Mouse (Mus musculus) limb, embryonic 11.5 days (tissue): ENCODE results near the gene Ntm. TPM values are rescaled to one million over a fixed set of nuclear protein-coding genes. Genes with fewer than 3 reads are reported as not detected.

Experiments
- ATAC-seq: fragments of 200-750 bp; cut with Nextera tagmentation; 2 replicates; pipeline ENCODE4 v1.8.0; 2017; ENCODE audit warnings: low read depth; ENCODE audit not compliant: insufficient number of reproducible peaks, low FRiP score, low TSS enrichment
- DNase-seq: peaks from one replicate; pipeline ENCODE4 v3.0.0-alpha.2; 2015; ENCODE audit warnings: low spot score
- H3K27ac ChIP-seq: fragments of 300-500 bp; sonication (generic); replicated peaks from 2 replicates; pipeline ENCODE4 v1.5.1; 2014; ENCODE audit warnings: low read depth, mild to moderate bottlenecking, low read length
- H3K27me3 ChIP-seq: fragments of 300-500 bp; sonication (generic); 2 replicates; pipeline ENCODE4 v1.6.1; 2014; ENCODE audit warnings: mild to moderate bottlenecking, low read length, mixed read lengths; ENCODE audit not compliant: control insufficient read depth, insufficient read depth
- H3K36me3 ChIP-seq: fragments of 300-500 bp; sonication (generic); 2 replicates; pipeline ENCODE4 v1.6.1; 2014; ENCODE audit warnings: mild to moderate bottlenecking, low read length, moderate library complexity, mixed read lengths; ENCODE audit not compliant: control insufficient read depth, insufficient read depth
- H3K4me1 ChIP-seq: fragments of 300-500 bp; sonication (generic); 2 replicates; pipeline ENCODE4 v1.6.1; 2014; ENCODE audit warnings: low read length, mixed read lengths; ENCODE audit not compliant: control insufficient read depth, insufficient read depth
- H3K4me2 ChIP-seq: fragments of 300-500 bp; sonication (generic); 2 replicates; pipeline ENCODE4 v1.6.1; 2014; ENCODE audit warnings: low read depth, mild to moderate bottlenecking, moderate library complexity; ENCODE audit not compliant: severe bottlenecking
- H3K4me3 ChIP-seq: fragments of 300-500 bp; sonication (generic); 2 replicates; pipeline ENCODE4 v1.5.1; 2014; ENCODE audit warnings: low read depth, low read length
- H3K9ac ChIP-seq: fragments of 300-500 bp; sonication (generic); 2 replicates; pipeline ENCODE4 v1.6.1; 2014; ENCODE audit warnings: mild to moderate bottlenecking, low read length
- H3K9me3 ChIP-seq: fragments of 300-500 bp; sonication (generic); 2 replicates; pipeline ENCODE4 v1.6.1; 2016; ENCODE audit warnings: low read length; ENCODE audit not compliant: control insufficient read depth
- WGBS: fragments of 180-500 bp; shearing (Covaris S2); extraction: QIAGEN DNeasy Blood & Tissue Kit; methylation state at CpG from one replicate; pipeline ENCODE4 v1.1.7; 2014; 5-methylcytosine and 5-hydroxymethylcytosine counted together
- polyA plus RNA-seq: library from polyadenylated mRNA; unstranded; fragments of >200 nt; fragmentation: Nextera tagmentation; extraction: Ambion mirVana; gene quantifications from 2 replicates; pipeline ENCODE4 v1.2.1, GENCODE M21; 2014

The Ntm gene
- polyA plus RNA-seq, 1 experiment from 2014 or later: 16.2 TPM

DNA sequence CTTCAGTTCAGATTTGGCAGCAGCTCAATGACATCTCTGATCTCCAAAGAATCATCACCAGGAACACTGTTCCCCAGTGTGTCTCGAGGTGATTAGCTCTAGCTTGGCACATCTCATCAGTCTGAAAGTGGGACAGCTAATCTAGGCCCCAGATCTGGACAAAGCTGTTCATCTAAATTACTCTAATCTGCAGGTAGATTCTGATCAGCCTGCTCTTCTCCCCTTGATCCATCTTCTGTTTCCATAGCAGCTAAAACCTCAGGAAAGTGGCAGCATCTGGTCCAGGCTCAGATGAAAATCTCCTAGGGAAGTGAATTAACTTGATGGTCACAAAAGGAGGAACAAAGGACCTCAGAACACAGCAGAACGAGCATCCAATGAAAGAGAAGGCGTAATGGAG lies 856.2 kb downstream of the Ntm start:
- H3K9me3 ChIP-seq: no peaks in the 10 kb centered on the region
- H3K4me3 ChIP-seq: no peak overlapping the region
- H3K27me3 ChIP-seq: no peaks in the 10 kb centered on the region
- 71% methylated on average over 3 of the region's 3 CpGs for WGBS
- H3K4me1 ChIP-seq: no peaks in the 10 kb centered on the region
- H3K27ac ChIP-seq: no peak overlapping the region
- H3K9ac ChIP-seq: no peak overlapping the region
- DNase-seq (no peak), ATAC-seq (no peak)
- no peak overlapping the region for H3K4me2 ChIP-seq
- no peaks in the 10 kb centered on the region for H3K36me3 ChIP-seq

DNA sequence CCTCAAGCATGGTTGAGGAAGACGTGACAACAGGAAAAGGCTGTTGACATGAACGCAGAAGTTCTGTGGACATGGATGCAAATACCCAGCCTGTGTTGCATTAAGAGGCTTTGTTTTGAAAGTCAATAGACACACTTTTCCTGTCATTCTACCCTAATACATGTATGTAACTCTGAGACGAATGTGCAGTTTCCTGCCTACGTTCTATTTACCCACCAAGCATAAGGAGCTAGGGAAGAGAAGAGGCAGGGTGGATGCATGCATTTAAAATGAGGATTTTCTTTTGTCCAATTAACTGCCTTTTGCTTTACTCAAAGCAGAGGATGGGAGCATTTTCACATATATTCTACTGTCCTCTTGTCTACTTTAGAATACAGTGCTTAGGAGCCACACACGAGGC lies 858.5 kb downstream of the Ntm start:
- no peaks in the 10 kb centered on the region for H3K9me3 ChIP-seq
- no peaks in the 10 kb centered on the region for H3K27me3 ChIP-seq
- H3K4me3 ChIP-seq: no peak overlapping the region
- DNase-seq (no peak), ATAC-seq (no peak)
- no peak overlapping the region for H3K4me2 ChIP-seq
- 88% methylated on average over 5 of the region's 5 CpGs for WGBS
- no peak overlapping the region for H3K27ac ChIP-seq
- no peak overlapping the region for H3K9ac ChIP-seq
- H3K36me3 ChIP-seq: no peaks in the 10 kb centered on the region
- no peaks in the 10 kb centered on the region for H3K4me1 ChIP-seq

DNA sequence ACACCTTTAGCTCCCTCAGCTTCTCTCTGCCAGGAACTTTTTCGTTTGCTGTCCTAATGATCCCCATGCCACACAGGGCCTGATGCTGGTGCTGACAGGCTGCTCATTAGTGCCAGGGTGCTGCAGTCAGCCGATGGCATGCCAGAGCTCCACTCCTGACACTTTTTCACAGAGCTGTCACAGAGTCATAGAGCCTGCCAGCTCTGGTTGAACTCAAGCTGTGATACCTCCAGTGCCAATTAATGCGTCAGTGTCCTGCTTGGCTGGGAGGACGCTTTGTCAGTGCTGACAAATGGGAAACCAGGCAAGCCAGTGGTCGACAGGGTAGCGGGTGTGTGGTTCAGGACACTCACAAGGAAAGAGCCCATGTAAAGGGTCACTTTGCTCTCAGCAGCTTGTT lies 858.9 kb downstream of the Ntm start:
- no peak overlapping the region for H3K4me2 ChIP-seq
- DNase-seq: no peak
- no peaks in the 10 kb centered on the region for H3K4me1 ChIP-seq
- H3K9me3 ChIP-seq: no peaks in the 10 kb centered on the region
- ATAC-seq: no peak
- no peaks in the 10 kb centered on the region for H3K36me3 ChIP-seq
- H3K4me3 ChIP-seq: no peak overlapping the region
- H3K9ac ChIP-seq: no peak overlapping the region
- H3K27ac ChIP-seq: no peak overlapping the region
- WGBS: 49% methylated on average over 6 of the region's 6 CpGs
- H3K27me3 ChIP-seq: no peaks in the 10 kb centered on the region

DNA sequence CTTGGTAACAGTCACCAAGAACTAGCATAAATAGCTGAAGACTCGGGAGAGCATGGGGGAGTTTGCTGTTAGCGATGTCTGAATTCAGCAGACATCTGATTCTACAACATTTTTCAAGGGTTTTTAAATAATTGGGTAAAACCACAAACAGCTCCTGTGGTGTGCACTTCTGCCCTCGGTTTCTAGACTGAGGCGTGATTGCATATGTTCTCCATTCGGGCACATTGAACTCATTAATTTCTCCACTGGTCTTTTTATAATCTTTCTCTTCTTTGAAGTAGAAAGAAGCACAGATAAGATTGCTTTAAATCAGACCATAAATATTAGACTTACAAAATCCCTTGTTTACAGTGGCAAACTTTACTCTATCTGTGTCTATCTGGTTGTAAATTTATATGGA lies 862.3 kb downstream of the Ntm start:
- H3K4me2 ChIP-seq: no peak overlapping the region
- DNase-seq: no peak
- no peak for ATAC-seq
- H3K36me3 ChIP-seq: no peaks in the 10 kb centered on the region
- no peaks in the 10 kb centered on the region for H3K9me3 ChIP-seq
- 43% methylated on average over 5 of the region's 5 CpGs for WGBS
- no peaks in the 10 kb centered on the region for H3K27me3 ChIP-seq
- H3K9ac ChIP-seq: no peak overlapping the region
- H3K4me3 ChIP-seq: no peak overlapping the region
- H3K27ac ChIP-seq: no peak overlapping the region
- no peaks in the 10 kb centered on the region for H3K4me1 ChIP-seq

DNA sequence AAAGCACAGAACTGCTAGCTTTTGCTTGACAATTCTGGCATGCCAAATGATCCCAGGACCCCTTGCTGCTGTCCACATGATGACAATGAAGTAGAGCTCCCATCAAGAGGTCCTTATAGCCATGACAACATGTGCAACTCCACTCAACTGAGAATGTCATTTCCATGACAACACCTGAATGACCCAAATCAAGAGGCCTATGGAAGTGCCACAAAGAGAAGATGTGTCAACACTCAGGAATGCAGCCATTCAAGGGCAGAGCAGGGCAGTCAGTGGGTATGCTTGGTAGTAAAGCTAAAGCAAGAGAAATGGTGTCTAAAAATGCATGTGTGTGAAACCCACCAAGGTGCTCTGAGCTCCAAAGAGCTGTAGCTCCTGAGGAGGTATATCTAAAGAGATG lies 870.5 kb downstream of the Ntm start:
- DNase-seq: no peak
- H3K9ac ChIP-seq: no peak overlapping the region
- ATAC-seq: no peak

DNA sequence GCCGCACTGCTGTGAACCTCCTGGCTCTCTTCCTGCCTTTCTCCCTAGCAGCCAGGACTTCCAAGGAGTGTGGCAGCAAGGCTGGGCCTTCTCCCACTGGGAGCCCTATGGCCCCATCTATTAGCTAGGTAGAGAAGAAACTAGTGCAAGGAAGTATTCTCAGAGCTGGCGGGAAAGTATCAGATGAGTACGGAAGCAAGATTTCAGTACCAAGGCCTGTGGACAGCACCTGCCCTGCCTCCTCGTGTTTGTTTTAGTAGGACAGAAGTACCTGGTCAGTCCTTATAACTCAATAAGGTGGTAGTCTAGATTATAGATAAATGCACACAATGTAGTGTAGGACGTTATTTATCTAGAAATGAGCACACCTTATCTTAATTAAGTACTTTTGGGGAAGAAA lies 874.3 kb downstream of the Ntm start:
- Histone ChIP-seq H3K9ac (no peak overlapping the region), H3K4me3 (no peak overlapping the region), H3K36me3 (no peaks in the 10 kb centered on the region), H3K4me1 (no peaks in the 10 kb centered on the region), H3K27ac (no peak overlapping the region), H3K27me3 (no peaks in the 10 kb centered on the region), H3K4me2 (no peak overlapping the region), H3K9me3 (no peaks in the 10 kb centered on the region)
- peak; percentile 66 for DNase-seq
- no peak for ATAC-seq
- 54% methylated on average over 5 of the region's 5 CpGs for WGBS

More for the DNA sequence above, 870.5 kb downstream of the Ntm start:
- Histone ChIP-seq H3K4me2 (no peak overlapping the region), H3K4me1 (no peaks in the 10 kb centered on the region), H3K4me3 (no peak overlapping the region), H3K27ac (no peak overlapping the region), H3K9me3 (no peaks in the 10 kb centered on the region), H3K36me3 (no peaks in the 10 kb centered on the region), H3K27me3 (no peaks in the 10 kb centered on the region)

DNA sequence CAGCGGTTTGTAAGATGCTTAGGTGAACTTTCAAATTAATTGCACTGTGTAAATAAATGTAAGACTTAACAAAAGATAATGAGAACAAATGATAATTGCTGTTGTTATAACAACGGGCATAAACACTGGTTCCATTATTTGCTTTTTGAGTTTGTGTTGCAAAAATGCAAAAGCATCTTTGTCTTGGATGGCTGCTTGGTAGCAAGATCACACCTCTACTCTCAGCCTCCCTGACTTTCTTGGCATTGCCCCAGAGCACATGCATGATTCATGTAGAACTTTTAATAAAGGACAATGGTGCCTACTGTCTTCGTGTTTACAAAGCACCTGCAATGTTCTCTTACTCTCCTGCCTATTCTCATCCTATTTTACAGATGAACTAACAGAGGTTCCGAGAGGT lies 875.3 kb downstream of the Ntm start:
- WGBS: 75% methylated on average over 4 of the region's 4 CpGs
- no peak for DNase-seq
- H3K4me1 ChIP-seq: no peaks in the 10 kb centered on the region
- no peak overlapping the region for H3K4me2 ChIP-seq
- H3K9ac ChIP-seq: no peak overlapping the region
- no peak for ATAC-seq
- no peak overlapping the region for H3K27ac ChIP-seq
- no peaks in the 10 kb centered on the region for H3K36me3 ChIP-seq
- H3K9me3 ChIP-seq: no peaks in the 10 kb centered on the region
- H3K4me3 ChIP-seq: no peak overlapping the region
- H3K27me3 ChIP-seq: no peaks in the 10 kb centered on the region

DNA sequence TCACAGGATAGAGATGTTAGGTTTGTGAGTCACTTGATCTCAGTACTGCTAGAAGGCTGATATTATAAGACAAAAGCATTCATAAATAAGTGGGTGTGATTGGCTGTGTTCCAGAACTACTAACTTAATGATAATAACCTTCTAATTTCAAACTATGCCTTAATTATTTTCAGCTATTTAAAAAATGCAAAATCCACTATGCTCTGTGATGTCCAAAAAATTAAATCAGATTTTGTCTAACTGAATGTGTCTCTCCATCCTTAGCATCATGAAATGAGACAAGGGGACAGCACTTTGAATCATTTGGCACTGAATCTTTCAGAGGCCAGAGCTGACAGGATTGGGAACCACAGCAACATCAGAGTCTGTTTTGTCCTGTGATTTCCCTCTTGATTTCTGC lies 875.8 kb downstream of the Ntm start:
- Histone ChIP-seq H3K27ac (no peak overlapping the region), H3K9ac (no peak overlapping the region), H3K36me3 (no peaks in the 10 kb centered on the region), H3K4me3 (no peak overlapping the region), H3K4me2 (no peak overlapping the region), H3K4me1 (no peaks in the 10 kb centered on the region), H3K9me3 (no peaks in the 10 kb centered on the region), H3K27me3 (no peaks in the 10 kb centered on the region)
- no peak for ATAC-seq
- no peak for DNase-seq

DNA sequence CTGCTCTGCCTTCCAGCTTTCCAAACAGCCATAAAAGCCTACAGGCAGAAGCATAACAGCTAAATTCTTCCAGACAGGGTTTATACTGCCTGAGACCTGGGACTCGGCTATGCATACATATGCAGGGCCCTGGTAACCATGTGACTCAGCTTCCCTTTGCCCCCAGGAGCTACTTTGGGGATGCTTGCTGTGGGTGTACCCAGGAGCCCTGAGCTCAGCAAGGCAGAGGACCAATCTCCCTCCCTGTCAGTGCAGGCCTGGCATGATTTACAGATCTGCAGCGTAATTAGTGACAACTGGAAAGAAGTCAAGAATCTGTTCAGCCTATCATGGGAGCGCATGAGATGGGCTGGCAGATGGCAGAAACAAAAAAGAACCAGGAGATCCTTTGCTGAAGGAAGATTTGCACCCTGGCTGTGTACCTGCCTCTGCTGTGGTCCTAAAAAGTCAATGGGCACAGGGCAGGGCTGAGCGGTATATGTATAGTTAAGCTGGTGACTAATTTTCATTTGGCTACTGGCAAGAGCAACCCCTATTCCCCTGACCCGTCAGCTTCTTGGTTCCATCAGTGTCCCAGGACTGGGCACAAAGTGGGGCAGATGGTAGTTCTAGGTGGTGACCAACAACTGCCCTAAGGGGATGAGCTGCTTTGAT lies 886.9 kb downstream of the Ntm start:
- 80% methylated on average over 5 of the region's 5 CpGs for WGBS
- no peak for DNase-seq
- Histone ChIP-seq H3K27ac (no peak overlapping the region), H3K9ac (no peak overlapping the region), H3K4me2 (no peak overlapping the region), H3K4me1 (no peaks in the 10 kb centered on the region), H3K27me3 (no peaks in the 10 kb centered on the region), H3K9me3 (no peaks in the 10 kb centered on the region), H3K4me3 (no peak overlapping the region), H3K36me3 (no peaks in the 10 kb centered on the region)
- no peak for ATAC-seq
